Mouse (Mus musculus) frontal cortex, postnatal 14 days (tissue): ENCODE results near the gene Vwa7.
"Not testable (repeated sequence)": the region's sequence is repeated elsewhere in the genome, so short reads cannot be mapped to it uniquely, and the experiment has no call there.

Experiments
- DNase-seq, 2 experiments: peaks; one replicate each; pipeline ENCODE4 v3.0.0; 2022; ENCODE audit warnings: low spot score in 2 of 2

Vwa7 gene

DNA sequence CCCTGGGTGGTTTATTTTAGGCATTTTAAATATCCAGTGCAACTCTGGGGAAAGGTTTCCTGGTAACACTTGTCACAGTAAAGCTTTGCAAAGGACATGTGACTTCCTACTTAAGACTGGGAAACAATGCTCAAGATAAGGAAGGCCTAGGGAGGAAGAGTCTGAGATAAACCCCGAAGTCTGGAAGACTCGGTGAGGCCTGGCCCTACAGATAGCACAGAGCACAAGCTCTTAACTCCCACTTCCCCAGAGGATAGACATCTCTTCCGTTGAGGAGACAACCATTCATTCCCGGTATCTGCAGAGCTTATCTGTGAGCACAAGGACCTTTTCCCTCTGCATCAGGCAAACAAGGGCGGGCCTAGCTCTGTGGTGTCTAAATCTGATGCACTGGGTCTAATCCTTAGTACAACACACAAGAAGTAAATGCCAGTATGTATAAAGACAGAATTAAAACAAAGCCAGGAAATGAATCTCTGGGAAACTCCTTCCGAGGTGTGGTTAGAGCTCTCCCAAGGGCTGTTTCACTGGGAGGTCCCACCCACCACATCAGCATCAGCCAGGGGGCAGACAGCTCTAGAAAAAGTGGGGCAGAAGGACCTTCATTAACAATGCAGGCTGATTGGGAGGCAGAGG lies 5.6 kb downstream of the Vwa7 start:
- no peak for DNase-seq

DNA sequence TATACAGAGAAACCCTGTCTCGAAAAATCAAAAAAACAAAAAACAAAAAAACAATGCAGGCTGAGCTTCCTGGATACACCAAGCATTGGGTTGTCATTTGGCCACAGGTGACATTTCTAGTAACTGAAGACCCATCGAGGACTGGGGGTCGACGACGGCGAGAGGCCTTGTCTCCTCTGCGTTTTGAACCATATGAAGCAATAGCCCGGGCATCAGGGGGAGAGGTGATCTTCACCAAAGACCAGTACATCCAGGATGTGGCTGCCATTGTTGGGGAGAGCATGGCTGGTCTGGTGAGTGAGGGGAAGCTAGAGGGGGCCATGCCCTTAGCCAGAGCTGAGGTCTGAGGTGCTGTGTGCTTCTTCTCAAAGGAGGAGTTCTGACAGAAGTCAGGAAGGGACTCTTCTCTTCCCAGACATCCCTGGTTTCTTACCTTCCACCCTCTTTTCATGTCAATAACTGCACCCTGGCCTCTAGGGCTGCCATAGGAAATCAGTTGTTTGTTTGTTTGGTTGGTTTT lies 6.2 kb downstream of the Vwa7 start:
- no peak for DNase-seq

DNA sequence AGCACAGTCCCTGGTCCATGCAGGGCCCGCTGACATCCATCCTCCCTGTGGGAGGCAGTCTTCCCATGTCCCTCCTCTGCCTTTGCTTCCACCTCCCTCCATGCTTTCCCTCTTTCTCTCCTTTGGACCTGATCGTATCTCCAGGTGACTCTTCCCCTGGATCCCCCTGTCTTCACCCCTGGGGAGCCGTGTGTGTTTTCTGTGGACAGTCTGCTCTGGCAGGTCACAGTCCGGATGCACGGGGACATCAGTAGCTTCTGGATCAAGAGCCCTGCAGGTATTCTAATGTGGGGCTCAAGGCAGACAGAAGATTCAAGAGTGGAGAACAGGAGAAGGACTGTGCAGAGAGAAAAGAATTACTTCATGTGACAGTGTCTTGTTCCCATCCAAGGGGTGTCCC lies 6.8 kb downstream of the Vwa7 start:
- no peak for DNase-seq

DNA sequence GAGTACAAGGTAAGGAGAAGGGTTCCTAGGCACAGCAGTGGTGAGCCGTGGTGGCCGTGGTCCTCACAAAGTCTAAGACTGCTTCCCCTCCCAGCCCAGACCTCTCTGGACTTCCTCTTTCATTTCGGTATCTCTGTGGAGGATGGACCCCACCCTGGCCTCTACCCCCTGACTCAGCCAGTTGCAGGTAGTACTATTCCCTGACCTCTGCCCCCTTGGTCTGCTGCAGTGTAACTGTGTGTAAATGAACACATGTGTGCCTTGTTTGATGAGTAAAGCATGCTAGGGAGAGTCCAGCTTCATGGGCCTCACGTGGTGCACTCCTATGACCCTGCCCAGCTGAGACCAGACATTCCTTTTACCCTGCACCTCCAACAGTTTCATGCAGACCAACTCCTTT lies 7.4 kb downstream of the Vwa7 start:
- no peak for DNase-seq

- no peak for DNase-seq
Observed at GRCm38 (mm10) chr17:35024261-35024660, 7.9 kb downstream of the Vwa7 start.

DNA sequence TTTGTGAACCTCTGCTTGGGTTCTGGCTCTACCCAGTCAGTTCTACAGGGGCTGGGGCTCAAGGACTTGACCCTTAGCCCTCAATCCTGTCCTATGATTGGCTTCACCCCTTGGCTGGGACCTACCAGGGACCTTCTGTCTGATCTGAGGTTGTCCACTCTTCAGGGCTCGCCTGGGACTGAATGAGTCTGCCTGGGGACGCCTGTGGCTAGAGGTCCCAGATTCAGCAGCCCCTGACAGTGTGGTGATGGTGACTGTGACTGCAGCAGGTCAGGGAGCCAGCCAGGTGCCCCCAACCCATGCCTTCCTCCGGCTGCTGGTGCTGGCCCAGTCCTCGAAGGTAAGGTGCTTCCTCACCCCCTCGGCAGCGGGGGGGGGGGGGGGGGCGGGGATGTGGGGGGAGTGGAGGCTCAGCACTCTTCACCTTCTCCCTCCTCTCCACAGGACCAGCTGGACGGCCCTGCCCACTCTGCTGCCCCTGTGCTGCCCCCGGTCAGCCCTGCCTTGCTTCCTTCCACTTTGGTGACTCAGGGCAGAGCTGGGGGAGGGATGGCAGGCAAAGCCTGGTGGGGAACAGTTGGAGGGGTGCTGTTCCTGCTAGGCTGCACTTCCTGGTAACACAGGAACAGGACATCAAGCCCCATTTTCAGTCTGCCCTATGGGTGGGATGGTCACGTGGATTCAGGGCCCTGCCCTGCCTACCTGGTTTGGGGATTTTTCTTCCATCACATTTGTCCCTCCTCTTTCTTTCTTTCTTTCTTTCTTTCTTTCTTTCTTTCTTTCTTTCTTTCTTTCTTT lies 8.5 kb downstream of the Vwa7 start:
- DNase-seq = no peak

DNA sequence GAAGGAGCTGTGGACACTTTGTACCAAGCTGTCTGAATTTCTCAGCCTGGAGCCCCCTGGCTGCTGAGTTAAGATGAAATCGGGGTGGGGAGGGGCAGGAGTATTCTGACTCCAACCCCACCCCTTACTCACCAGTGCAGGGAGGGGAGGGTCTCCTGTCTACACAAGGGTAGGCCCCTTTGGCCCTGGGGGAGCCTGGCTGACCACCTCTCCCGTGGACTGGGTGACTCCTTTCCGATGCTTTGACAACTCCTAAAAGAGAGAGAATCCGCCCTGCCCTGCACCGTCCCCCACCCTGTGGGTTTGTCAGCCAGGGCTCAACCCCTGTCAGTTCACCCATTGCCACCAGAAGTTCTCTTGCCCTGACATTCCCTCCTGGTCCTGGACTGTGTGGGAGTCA lies 9.8 kb downstream of the Vwa7 start:
- no peak for DNase-seq

GRCm38 (mm10) chr17:35027277-35028068 lies 11.1 kb downstream of the Vwa7 start, which contains the start of gene Sapcd1:
Gene Sapcd1 (minus strand): TSS chr17:35028016.
- peak in 1 of 2 experiments; percentile 51 for DNase-seq

DNA sequence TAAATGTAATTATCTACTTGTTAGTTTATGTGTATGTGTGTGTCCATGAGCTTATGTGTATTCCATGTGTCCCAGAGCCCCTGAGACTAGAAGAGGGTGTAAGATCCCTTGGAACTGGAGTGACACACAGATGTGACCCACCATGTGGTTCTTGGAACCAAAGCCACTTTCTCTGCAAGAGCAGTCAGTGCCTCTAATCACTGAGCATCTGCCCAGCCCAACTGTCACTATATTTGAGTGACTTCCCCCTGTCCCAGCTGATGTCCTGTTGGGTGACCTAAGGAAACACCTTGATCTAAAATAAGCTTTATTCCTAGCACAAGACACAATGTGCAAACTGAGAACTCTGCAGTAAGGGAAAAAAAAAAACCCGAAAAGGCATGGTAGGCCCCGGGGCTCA lies 11.9 kb downstream of the Vwa7 start:
- no peak for DNase-seq

DNA sequence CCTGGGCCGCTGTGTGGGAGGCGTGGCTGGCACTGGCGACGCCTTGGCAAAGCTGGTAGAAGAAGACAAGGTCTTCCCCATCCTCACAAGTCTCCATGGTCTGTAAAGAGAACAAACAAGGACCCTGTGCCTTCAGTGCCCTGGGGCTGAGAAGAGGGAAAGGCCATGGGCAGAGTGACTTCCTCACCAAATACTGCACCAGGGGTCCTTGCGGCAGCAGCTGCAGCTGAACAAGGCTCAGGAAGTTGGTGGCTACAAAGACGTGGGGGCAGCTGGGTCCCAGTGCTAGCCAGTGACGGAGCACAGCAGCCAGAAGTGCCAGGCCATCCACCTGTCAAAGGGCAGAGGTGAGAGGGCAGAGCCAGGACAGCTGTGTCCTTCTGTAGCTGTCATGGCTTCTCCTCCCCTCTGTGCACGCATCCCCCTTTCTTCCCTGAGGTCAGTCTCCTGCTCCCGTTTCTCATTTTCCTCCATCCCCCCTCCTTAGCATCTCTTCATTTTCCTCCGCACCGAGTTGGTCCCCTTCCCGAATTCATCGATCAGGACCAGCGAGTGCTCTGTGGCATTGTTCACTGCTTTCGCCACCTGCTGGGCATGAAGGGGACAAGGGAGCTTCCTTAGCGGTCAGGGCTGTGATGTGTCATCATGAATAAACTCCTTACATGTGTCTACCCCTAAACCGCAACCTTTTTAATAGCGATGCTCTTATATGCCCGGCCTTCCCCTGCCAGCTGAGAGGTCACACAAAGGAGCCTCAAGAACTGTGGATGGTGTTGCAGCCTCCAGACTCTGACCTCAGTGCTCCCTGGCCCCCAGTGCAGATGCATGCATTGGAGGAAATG lies 13.5 kb downstream of the Vwa7 start:
- no peak for DNase-seq

DNA sequence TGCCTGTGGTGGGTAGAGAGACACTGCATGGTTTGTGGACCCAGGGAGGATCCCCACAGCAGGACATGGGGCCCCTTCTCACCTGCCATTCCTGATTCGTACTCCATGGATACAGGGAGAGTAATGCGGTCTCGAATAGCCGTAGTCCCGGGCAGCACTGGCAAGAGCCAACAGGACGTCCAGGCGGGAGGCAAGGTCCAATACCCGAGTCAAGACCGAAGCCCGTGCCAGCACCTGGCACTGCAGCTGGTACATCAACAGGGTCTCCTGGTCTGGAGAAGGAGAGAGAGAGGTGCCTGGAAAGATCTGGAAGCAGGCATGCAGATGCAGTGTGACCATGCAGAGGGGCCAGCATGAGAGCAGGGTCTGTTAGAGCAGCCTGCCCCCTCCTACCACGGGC lies 14.9 kb downstream of the Vwa7 start:
- DNase-seq = no peak

DNA sequence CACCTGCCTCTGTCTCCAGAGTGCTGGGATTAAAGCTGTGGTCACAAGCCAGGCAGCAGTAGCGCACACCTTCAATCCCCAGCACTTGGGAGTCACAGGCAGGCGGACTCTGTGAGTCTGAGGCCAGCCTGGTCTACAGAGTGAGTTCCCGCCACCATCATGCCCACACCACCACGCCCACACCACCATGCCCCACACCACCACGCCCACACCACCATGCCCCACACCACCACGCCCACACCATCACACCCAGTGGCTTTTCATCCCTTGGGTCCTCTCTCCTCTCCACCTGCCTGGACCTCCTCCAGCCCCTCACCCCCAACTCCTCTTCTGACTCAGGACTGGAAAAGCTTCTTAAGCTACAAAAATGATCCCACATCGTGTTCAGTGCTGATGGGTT lies 15.5 kb downstream of the Vwa7 start:
- no peak for DNase-seq

DNA sequence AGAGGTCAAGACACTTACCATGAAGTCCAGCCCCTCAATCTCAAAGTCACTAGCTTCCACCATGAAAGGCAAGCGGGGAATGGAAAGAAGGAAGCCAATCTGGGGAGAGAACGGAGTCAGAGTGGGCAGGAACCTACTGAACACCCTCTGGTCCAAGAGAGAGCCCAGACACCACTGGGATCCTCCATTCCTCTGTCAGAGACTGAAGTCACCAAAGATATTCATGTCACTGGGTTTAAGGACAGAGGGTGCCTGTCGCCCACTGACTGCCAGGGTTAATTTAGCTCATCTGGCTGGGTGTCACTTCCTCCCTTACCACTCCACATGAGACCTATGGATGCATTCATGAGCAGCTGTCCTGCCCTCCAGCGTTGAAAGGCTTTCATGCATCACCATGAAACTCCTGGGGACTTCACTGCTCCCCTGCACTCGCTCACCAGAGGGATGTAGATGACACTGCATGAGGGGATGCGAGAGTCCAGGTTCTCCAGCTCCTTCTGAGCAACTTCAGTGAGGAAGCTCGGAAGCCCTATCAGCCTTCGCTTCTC lies 16.0 kb downstream of the Vwa7 start:
- DNase-seq = no peak

DNA sequence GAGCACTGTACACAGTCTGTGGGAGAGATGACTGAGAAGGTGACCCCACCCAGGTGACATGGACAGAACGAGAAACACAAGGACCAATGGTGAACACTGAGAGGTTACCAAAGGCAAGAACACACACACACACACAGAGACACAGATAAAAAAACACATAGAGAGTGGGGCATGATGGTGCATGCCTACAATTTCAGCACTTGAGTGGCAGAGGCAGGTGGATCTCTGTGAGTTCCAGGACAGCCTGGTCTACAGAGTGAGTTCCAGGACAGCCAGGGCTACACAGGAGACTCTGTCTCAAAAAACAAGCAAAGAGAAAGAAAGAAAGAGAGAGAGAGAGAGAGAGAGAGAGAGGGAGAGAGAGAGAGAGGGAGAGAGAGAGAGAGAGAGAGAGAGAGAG lies 17.3 kb downstream of the Vwa7 start:
- not testable (repeated sequence) for DNase-seq

DNA sequence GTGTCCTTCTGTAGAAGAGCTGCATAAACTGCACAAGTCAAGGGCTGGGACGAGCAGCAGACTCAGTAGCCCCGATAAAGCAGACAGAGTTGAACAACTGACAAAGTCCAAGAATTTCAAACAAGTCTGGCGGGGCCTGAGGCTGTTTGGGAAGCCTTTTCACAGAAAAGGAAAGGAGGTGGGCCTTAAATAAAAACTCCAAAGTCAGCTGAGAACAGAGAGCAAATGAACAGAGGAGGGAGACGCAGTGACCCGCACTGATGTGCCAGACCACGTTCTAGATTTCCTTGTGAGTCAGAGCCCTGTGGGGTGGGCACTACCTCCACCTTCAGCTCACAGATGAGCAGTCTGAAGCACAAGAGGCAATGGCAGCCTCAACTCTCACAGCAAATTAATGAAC lies 18.5 kb downstream of the Vwa7 start:
- no peak for DNase-seq

DNA sequence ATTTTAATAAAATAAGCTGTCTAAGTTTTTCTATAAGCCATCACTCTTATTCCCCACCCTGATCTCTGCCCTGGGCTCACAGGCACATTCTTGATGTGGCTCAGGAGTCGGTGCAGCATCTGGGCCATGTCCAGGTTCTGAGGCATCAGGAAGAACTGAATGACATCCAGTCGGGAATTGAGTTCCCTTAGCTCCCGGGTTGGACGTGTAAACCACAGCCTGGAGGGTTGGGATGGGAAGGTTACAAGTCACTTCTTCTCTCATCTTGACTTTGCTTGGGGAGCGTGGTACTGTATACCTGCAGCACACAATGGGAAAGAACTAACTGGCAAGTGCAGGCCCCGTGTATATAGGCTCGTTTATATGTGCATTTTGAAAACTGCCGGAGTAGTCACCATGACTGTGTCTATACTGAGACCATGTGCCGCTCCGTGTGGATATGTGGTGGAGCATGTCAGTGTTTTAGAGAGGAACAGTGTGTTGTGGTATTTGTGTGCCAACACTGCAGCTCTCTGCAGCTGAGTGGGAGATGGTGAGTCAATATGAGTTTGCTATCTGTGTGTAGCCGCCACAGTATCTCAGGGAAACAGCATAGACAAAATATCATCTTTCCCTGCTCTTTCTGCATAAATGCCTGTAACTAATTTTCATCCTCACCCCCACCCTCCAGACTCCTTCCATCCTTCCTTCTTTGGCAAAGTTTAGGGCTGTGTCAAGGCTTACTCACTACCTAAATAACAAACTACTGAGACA lies 22.9 kb downstream of the Vwa7 start:
- no peak for DNase-seq

DNA sequence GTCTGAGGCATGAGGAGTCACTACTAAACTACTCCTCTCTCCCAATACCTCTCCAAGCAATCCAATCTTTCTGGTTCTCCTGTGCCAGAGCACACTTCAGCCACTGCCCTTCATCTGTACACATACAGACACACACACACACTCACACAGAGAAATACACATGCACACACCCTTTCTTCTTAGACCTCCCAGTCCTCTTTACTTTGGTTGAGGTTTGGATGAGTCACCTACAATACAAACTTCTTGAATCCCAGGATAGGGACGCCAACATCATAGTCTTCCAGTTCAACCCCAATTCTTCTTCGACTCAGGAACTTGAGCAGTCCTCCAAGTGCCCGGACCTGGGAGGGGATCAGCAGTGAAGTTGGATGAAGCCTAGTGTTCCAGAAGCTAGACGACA lies 27.4 kb downstream of the Vwa7 start:
- DNase-seq = no peak

- no peak for DNase-seq
Observed at GRCm38 (mm10) chr17:35044904-35045806, 28.8 kb downstream of the Vwa7 start.
